Mouse (Mus musculus): Measurements from ENCODE around the gene Cdk14. TPM values are rescaled to one million over a fixed set of nuclear protein-coding genes. Genes with fewer than 3 reads are reported as not detected.

Cdk14 gene
- total RNA-seq, 2 experiments from 2014 or later: 0.46 to 0.60 TPM

GRCm38 (mm10) chr5:5320506-5321181 lies 99.5 kb downstream of the Cdk14 start:
- ATAC-seq (replicated peaks; ENCODE audit: poor library complexity, severe bottlenecking): peak; percentile 54

GRCm38 (mm10) chr5:5319824-5320505 lies 100.1 kb downstream of the Cdk14 start:
- ATAC-seq (replicated peaks; ENCODE audit: poor library complexity, severe bottlenecking): peak; percentile 96

- no peak for ATAC-seq (replicated peaks; ENCODE audit: poor library complexity, severe bottlenecking)
Observed at GRCm38 (mm10) chr5:5314270-5314669, 105.8 kb downstream of the Cdk14 start.

- no peak for ATAC-seq (replicated peaks; ENCODE audit: poor library complexity, severe bottlenecking)
Observed at GRCm38 (mm10) chr5:5313195-5313760, 106.8 kb downstream of the Cdk14 start.

- no peak for ATAC-seq (replicated peaks; ENCODE audit: poor library complexity, severe bottlenecking)
Observed at GRCm38 (mm10) chr5:5305286-5305685, 114.8 kb downstream of the Cdk14 start.

GRCm38 (mm10) chr5:5303102-5303670 lies 116.9 kb downstream of the Cdk14 start:
- no peak for ATAC-seq (replicated peaks; ENCODE audit: poor library complexity, severe bottlenecking)

GRCm38 (mm10) chr5:5301571-5302079 lies 118.5 kb downstream of the Cdk14 start:
- no peak for ATAC-seq (replicated peaks; ENCODE audit: poor library complexity, severe bottlenecking)

GRCm38 (mm10) chr5:5300998-5301397 lies 119.1 kb downstream of the Cdk14 start:
- ATAC-seq (replicated peaks; ENCODE audit: poor library complexity, severe bottlenecking): peak; percentile 84

GRCm38 (mm10) chr5:5300290-5300689 lies 119.8 kb downstream of the Cdk14 start:
- ATAC-seq (replicated peaks; ENCODE audit: poor library complexity, severe bottlenecking): no peak

GRCm38 (mm10) chr5:5297222-5297621 lies 122.9 kb downstream of the Cdk14 start:
- ATAC-seq (replicated peaks; ENCODE audit: poor library complexity, severe bottlenecking): no peak

GRCm38 (mm10) chr5:5296773-5297172 lies 123.3 kb downstream of the Cdk14 start:
- no peak for ATAC-seq (replicated peaks; ENCODE audit: poor library complexity, severe bottlenecking)

GRCm38 (mm10) chr5:5292830-5293542 lies 127.1 kb downstream of the Cdk14 start:
- no peak for ATAC-seq (replicated peaks; ENCODE audit: poor library complexity, severe bottlenecking)

GRCm38 (mm10) chr5:5291321-5291991 lies 128.7 kb downstream of the Cdk14 start:
- no peak for ATAC-seq (replicated peaks; ENCODE audit: poor library complexity, severe bottlenecking)

- ATAC-seq (replicated peaks; ENCODE audit: poor library complexity, severe bottlenecking): no peak
Observed at GRCm38 (mm10) chr5:5290714-5291113, 129.4 kb downstream of the Cdk14 start.

GRCm38 (mm10) chr5:5285876-5286275 lies 134.2 kb downstream of the Cdk14 start:
- no peak for ATAC-seq (replicated peaks; ENCODE audit: poor library complexity, severe bottlenecking)

GRCm38 (mm10) chr5:5284531-5284930 lies 135.6 kb downstream of the Cdk14 start:
- ATAC-seq (replicated peaks; ENCODE audit: poor library complexity, severe bottlenecking): no peak

- ATAC-seq (replicated peaks; ENCODE audit: poor library complexity, severe bottlenecking): no peak
Observed at GRCm38 (mm10) chr5:5283756-5284430, 136.2 kb downstream of the Cdk14 start.

GRCm38 (mm10) chr5:5282425-5282824 lies 137.7 kb downstream of the Cdk14 start:
- no peak for ATAC-seq (replicated peaks; ENCODE audit: poor library complexity, severe bottlenecking)

GRCm38 (mm10) chr5:5275321-5275720 lies 144.8 kb downstream of the Cdk14 start:
- no peak for ATAC-seq (replicated peaks; ENCODE audit: poor library complexity, severe bottlenecking)

Data from granulocyte monocyte progenitor cell, adult 5-6 weeks (primary cell).